Mouse (Mus musculus) myocyte (in vitro differentiated cells): Measurements from ENCODE around the gene Asxl1. TPM values are rescaled to one million over a fixed set of nuclear protein-coding genes. Genes with fewer than 3 reads are reported as not detected.

ENCODE experiments used
- H3K27me3 ChIP-seq: one replicate; pipeline ENCODE4 v1.6.1; 2011; ENCODE audit not compliant: control insufficient read depth, insufficient read depth, insufficient read length
- H3K36me3 ChIP-seq: one replicate; pipeline ENCODE4 v1.6.1; 2011; ENCODE audit not compliant: control insufficient read depth, insufficient read depth
- H3K4me2 ChIP-seq: one replicate; pipeline ENCODE4 v1.6.1; 2011; ENCODE audit warnings: low read depth, control low read depth
- H3K4me3 ChIP-seq: one replicate; pipeline ENCODE4 v1.5.1; 2011; ENCODE audit warnings: mild to moderate bottlenecking, control low read depth, moderate library complexity
- H3K79me2 ChIP-seq: one replicate; pipeline ENCODE4 v1.6.1; 2011; ENCODE audit not compliant: control insufficient read depth, insufficient read depth
- H3ac ChIP-seq: one replicate; pipeline ENCODE4 v1.6.1; 2011; ENCODE audit not compliant: control insufficient read depth, insufficient read length
- CEBPB ChIP-seq: IDR thresholded peaks from 2 replicates; pipeline ENCODE4 v1.6.1; 2011; ENCODE audit warnings: mild to moderate bottlenecking, moderate library complexity; ENCODE audit not compliant: poor library complexity, insufficient read depth, severe bottlenecking
- E2F4 ChIP-seq: IDR thresholded peaks from one replicate; pipeline ENCODE4 v1.6.1; 2011; ENCODE audit warnings: mild to moderate bottlenecking, control low read depth, moderate library complexity; ENCODE audit not compliant: insufficient read depth
- MAX ChIP-seq: IDR thresholded peaks from one replicate; pipeline ENCODE4 v1.6.1; 2011; ENCODE audit warnings: low read depth, mild to moderate bottlenecking, control low read depth
- MYOD1 ChIP-seq, 3 experiments: IDR thresholded peaks; one replicate each; pipeline ENCODE4 v1.6.1; 2011; ENCODE audit warnings: control low read depth in 2 of 3, low read depth in 2 of 3, mild to moderate bottlenecking in 2 of 3, moderate library complexity in 1 of 3; ENCODE audit not compliant: insufficient read length in 2 of 3, control insufficient read depth in 1 of 3
- MYOG ChIP-seq, 3 experiments: IDR thresholded peaks; one replicate each; pipeline ENCODE4 v1.6.1; 2011; ENCODE audit warnings: control low read depth in 2 of 3, low read depth in 2 of 3, mild to moderate bottlenecking in 2 of 3; ENCODE audit not compliant: insufficient read length in 2 of 3, control insufficient read depth in 1 of 3, insufficient read depth in 1 of 3
- POLR2A ChIP-seq: IDR thresholded peaks from one replicate; pipeline ENCODE4 v1.6.1; 2011; ENCODE audit warnings: low read depth, mild to moderate bottlenecking, control low read depth, moderate library complexity; ENCODE audit not compliant: insufficient read length
- POLR2AphosphoS2 ChIP-seq: IDR thresholded peaks from one replicate; pipeline ENCODE4 v1.6.1; 2011; ENCODE audit warnings: low read depth, control low read depth; ENCODE audit not compliant: insufficient read length
- REST ChIP-seq: IDR thresholded peaks from one replicate; pipeline ENCODE4 v1.6.1; 2011; ENCODE audit warnings: mild to moderate bottlenecking, control low read depth, moderate library complexity; ENCODE audit not compliant: insufficient read depth, insufficient read length
- SRF ChIP-seq: IDR thresholded peaks from one replicate; pipeline ENCODE4 v1.6.1; 2011; ENCODE audit warnings: low read depth; ENCODE audit not compliant: control insufficient read depth, insufficient read length
- TCF12 ChIP-seq: IDR thresholded peaks from one replicate; pipeline ENCODE4 v1.6.1; 2011; ENCODE audit warnings: mild to moderate bottlenecking, control low read depth; ENCODE audit not compliant: poor library complexity, insufficient read depth, severe bottlenecking
- TCF3 ChIP-seq: IDR thresholded peaks from one replicate; pipeline ENCODE4 v1.6.1; 2011; ENCODE audit warnings: low read depth, control low read depth; ENCODE audit not compliant: insufficient read length
- USF1 ChIP-seq: IDR thresholded peaks from one replicate; pipeline ENCODE4 v1.6.1; 2011; ENCODE audit warnings: low read depth, mild to moderate bottlenecking, control low read depth, moderate library complexity
- polyA plus RNA-seq: library from polyadenylated mRNA; unstranded; fragments of >200 nt; fragmentation: generic; extraction: Trizol; gene quantifications from one replicate; pipeline ENCODE4 v1.2.1, GENCODE M21; 2012; ENCODE audit warnings: missing spikeins

Asxl1 gene
- polyA plus RNA-seq, 1 experiment = 15.4 TPM

DNA sequence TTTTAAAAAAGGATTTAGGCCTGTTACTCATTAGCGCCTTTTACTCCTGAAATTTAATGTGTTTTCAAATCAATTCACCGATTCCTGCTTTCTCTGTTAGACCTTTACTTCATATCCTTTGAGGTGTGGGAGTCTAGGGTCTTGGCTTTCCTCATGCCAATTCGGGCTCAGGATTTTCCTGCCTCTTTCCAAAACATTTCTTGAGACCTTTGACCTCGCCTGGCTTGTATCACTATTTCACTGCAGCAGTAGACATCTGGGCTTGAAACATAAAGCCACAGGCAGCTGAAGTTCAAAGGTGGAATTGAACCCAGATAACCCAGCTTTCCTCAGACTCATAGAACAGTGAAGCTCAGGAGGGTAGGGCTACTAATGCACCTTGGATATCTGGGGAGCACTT, 100.8 kb downstream of the Asxl1 start:
- TF ChIP-seq REST (no peak), TCF3 (no peak), TCF12 (no peak), USF1 (no peak), MYOD1 (IDR thresholded peaks at IDR 0.05; ENCODE audit: control insufficient read depth in 1 of 3, insufficient read length in 2 of 3, low read depth in 2 of 3) (no peak), MAX (no peak)
- no peak overlapping the region for H3K4me3 ChIP-seq
- no peak overlapping the region for H3K4me2 ChIP-seq
- H3ac ChIP-seq = no peak overlapping the region
- peaks cover 9% of the 10 kb centered on the region for H3K27me3 ChIP-seq
- H3K36me3 ChIP-seq = no peaks in the 10 kb centered on the region
- H3K79me2 ChIP-seq = no peaks in the 10 kb centered on the region

DNA sequence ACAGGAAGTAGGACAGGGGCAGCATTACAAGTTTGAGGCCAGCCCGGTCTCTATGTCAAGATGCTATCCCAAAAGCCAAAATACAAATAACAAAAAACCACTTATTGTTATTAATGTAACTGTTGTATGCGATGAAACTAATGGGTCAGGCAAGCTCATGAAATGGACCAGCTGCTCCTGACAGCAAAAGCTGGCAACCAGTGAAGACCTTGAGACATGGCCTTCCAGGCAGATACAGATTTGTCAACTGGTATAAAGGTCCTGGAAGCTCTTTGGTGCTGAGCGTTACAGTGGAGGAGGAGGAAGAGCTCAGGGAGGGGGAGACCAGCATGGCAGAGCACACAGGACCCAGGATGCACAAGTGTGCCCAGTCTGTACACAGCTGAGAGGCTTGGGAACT, 102.1 kb downstream of the Asxl1 start:
- Histone ChIP-seq H3ac (no peak overlapping the region), H3K4me2 (no peak overlapping the region), H3K4me3 (no peak overlapping the region), H3K27me3 (peaks cover 9% of the 10 kb centered on the region), H3K36me3 (no peaks in the 10 kb centered on the region), H3K79me2 (no peaks in the 10 kb centered on the region)
- TF ChIP-seq E2F4 (no peak), USF1 (no peak), SRF (no peak), TCF12 (no peak), POLR2A (no peak), MAX (no peak), MYOG (IDR thresholded peaks at IDR 0.05; ENCODE audit: control insufficient read depth in 1 of 3, insufficient read depth in 1 of 3, insufficient read length in 2 of 3, low read depth in 2 of 3) (no peak), POLR2AphosphoS2 (no peak), MYOD1 (IDR thresholded peaks at IDR 0.05; ENCODE audit: control insufficient read depth in 1 of 3, insufficient read length in 2 of 3, low read depth in 2 of 3) (no peak), REST (no peak), TCF3 (no peak), CEBPB (no peak)

DNA sequence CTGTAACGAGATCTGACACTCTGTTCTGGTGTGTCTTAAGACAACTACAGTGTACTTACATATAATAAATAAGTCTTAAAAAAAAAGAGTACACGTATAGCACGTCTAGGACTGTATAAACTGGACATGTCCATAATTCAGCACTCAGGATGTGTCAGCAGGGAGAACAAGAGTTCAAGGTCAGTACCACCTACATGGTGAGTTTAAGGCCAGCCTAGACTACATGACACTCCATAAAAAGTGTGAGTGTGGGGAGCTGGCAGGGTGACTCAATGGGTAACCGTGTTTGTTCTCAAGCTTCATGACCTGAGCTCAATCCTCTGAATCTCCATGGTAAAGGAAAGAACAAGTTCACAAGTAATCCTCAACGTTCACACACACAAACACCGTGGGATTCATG, 102.9 kb downstream of the Asxl1 start:
- Histone ChIP-seq H3K4me3 (no peak overlapping the region), H3K36me3 (no peaks in the 10 kb centered on the region)
- TF ChIP-seq SRF (no peak), MAX (no peak), USF1 (no peak), POLR2AphosphoS2 (no peak), CEBPB (no peak), MYOD1 (IDR thresholded peaks at IDR 0.05; ENCODE audit: control insufficient read depth in 1 of 3, insufficient read length in 2 of 3, low read depth in 2 of 3) (no peak), TCF12 (no peak), TCF3 (no peak), E2F4 (no peak), POLR2A (no peak), MYOG (IDR thresholded peaks at IDR 0.05; ENCODE audit: control insufficient read depth in 1 of 3, insufficient read depth in 1 of 3, insufficient read length in 2 of 3, low read depth in 2 of 3) (no peak), REST (no peak)

More for the DNA sequence above, 102.9 kb downstream of the Asxl1 start:
- H3K79me2 ChIP-seq = no peaks in the 10 kb centered on the region
- no peak overlapping the region for H3K4me2 ChIP-seq
- peaks cover 7% of the 10 kb centered on the region for H3K27me3 ChIP-seq
- H3ac ChIP-seq = no peak overlapping the region

Other genes with a start within 250 kb of the Asxl1 start
- 0.10 TPM for gene Hck, start 237.4 kb upstream of the Asxl1 start, polyA plus RNA-seq
- 55.4 TPM for gene Tm9sf4, start 184.5 kb upstream of the Asxl1 start, polyA plus RNA-seq
- gene Tspyl3, start 120.4 kb upstream of the Asxl1 start, polyA plus RNA-seq = 0.12 TPM
- 4.2 TPM for gene Plagl2, start 104.4 kb upstream of the Asxl1 start, polyA plus RNA-seq
- 12.2 TPM for gene Pofut1, start 104.3 kb upstream of the Asxl1 start, polyA plus RNA-seq
- 10.8 TPM for gene Kif3b, start 54.4 kb upstream of the Asxl1 start, polyA plus RNA-seq
- gene 4930404H24Rik, start 147.0 kb downstream of the Asxl1 start, polyA plus RNA-seq = not detected
- 0.44 TPM for gene Nol4l, start 184.1 kb downstream of the Asxl1 start, polyA plus RNA-seq